Mouse (Mus musculus) kidney, postnatal 10 days (tissue): Measurements from ENCODE around the gene Larp1b.
"Not testable (repeated sequence)": the region's sequence is repeated elsewhere in the genome, so short reads cannot be mapped to it uniquely, and the experiment has no call there.

Experiments used
- DNase-seq: peaks from one replicate; pipeline ENCODE4 v3.0.0; 2021; ENCODE audit warnings: mixed read lengths

The Larp1b gene

GRCm38 (mm10) chr3:40949170-40949902 is at the start of gene Larp1b:
Larp1b (plus strand) TSS chr3:40949828.
- DNase-seq: peak; percentile 100

DNA sequence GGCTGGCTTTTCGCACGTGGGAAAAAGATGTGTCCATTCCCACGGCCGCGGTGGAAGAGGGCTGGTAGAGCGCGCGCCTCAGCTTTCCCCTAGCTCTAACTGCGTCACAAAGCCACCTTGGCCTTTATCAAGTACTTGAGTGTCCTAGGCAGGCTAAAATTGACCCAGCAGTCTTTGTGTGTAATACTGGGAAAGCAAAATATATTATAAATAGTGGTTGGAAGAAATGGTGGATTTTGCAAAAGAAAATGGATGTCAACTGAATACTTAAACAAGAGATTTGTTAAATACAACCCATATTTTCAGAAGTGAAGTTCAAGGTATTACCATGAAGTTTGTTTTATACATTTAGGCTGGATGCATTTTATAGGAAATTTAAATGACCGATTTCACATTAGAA is 47.2 kb upstream of the Larp1b start, which contains the start of gene 1700034I23Rik:
TSS of gene 1700034I23Rik (minus strand) at position 101 of the 400 bp plus-strand sequence.
- not testable (repeated sequence) for DNase-seq

- DNase-seq: no peak
Observed at GRCm38 (mm10) chr3:40938189-40938588, 11.4 kb upstream of the Larp1b start.

- DNase-seq: no peak
Observed at GRCm38 (mm10) chr3:40938592-40938991, 11.0 kb upstream of the Larp1b start.

- no peak for DNase-seq
Observed at GRCm38 (mm10) chr3:40939019-40939418, 10.6 kb upstream of the Larp1b start.

DNA sequence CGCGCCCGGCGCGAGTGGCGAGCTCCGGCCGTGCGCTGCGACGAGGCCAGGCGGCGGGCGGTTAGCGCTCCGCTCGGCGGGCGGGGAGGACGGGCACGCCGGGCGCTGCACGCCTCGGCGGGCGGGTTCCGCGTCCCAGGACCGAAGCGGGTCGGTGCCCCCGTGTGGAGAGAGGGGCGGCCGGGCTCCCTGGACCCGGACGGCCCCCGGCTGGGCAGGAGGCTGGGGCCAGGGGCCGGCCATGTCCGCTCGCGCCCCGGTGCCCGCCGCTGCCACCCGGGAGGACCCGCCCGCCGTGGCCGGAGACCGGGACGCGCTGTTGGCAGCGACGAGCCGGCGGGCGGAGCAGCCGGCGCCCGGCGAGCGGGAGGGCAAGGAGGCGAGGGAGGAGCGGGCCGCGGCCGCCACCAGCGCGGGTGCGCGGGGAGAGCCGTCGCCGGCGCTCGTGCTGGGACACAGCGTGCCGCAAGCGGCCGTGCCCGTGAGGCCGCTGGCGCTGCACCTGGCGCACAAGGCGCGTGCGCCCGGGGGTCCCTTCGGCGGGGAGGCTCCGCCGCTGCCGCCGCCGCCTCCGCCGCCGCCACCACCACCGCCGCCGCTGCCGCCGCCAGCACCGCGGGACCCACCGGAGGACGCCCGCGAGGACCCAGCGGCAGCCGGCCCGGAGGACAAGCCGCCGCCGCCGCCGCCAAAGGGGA is 424 bp downstream of the Larp1b start:
- peak; percentile 63 for DNase-seq

- peak; percentile 65 for DNase-seq
Observed at GRCm38 (mm10) chr3:40950601-40951201, 1.1 kb downstream of the Larp1b start.

GRCm38 (mm10) chr3:40951365-40951764 is 1.7 kb downstream of the Larp1b start:
- no peak for DNase-seq

DNA sequence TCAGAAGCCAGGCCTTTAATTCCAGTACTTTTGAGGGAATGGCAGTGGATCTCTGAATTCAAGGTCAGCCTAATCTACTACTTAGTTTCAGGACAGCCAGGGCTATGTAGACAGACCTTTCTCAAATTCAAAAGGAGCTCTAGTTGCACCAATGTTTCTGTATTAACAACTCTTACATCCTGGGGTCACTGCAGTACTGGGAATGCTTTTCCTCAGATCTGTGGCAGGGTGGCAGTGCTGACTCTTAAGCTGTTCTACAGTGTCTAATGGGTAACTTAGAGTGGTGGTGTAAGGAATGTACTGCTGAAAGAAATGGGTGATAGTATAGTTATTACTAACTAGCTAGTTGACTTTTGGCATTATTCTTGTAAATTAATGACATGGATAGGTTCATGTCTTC is 3.0 kb downstream of the Larp1b start:
- DNase-seq: no peak

- DNase-seq: no peak
Observed at GRCm38 (mm10) chr3:40954792-40955191, 5.2 kb downstream of the Larp1b start.

GRCm38 (mm10) chr3:40958831-40959230 is 9.2 kb downstream of the Larp1b start:
- DNase-seq: no peak

DNA sequence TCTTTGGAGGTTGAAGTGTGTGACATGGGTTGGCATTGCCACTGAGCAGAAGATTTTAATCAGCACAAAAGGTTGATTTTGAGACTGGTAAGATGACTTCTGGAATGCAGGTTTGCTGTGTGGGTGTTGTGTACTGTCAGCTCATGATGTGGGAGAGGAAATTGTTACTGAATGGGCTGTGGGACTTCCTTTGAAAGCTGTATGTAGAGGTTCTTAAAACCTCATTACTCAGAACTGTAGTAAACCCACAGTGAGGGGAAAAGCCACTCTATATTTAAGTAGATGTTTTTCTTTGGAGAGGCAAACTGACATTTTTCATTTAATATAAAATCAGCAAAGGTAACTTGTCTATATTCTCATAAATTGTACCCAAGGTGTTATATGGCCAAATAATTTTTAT is 31.1 kb downstream of the Larp1b start:
- no peak for DNase-seq

DNA sequence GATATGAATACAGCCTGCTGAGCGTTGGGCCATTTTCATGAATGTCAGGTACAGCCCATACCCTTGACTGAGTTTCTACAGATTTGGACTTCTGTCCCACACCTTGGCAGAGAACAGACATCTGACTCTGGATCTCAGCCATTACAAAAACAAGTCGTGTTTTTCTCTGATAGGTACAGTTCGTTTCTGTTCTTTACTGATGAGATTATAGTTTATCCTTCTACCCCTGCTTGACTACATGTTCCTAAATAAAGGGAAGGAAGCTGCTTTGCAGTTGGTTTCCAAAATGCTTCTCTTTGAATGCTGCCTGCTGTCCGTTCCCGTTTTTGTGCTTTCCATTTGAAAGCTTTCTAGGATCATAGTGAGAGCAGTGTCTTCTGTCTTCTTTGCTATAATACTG is 37.9 kb downstream of the Larp1b start:
- DNase-seq: no peak

- DNase-seq: no peak
Observed at GRCm38 (mm10) chr3:40988722-40989121, 39.1 kb downstream of the Larp1b start.

GRCm38 (mm10) chr3:40991541-40991940 is 41.9 kb downstream of the Larp1b start:
- no peak for DNase-seq

DNA sequence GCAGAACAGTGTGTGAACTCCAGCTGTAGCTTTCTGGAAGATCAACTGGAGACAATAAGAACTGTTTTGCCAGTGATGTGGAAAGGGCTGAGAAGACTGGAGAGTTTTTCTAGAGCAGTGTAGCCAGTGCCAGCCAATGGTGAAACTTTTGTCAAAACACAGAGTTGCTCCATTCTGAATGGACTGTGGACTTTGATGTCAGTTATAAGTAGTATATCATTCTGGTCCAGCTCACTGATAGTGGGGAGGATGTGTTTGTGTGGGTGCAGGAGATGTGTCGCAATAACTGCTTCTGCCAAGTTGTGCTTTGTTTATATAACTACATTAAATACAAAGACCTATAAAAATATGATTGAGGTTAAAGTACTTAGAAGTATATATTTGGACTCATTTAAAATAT is 45.5 kb downstream of the Larp1b start:
- no peak for DNase-seq

GRCm38 (mm10) chr3:41009315-41009714 is 59.7 kb downstream of the Larp1b start:
- DNase-seq: no peak

DNA sequence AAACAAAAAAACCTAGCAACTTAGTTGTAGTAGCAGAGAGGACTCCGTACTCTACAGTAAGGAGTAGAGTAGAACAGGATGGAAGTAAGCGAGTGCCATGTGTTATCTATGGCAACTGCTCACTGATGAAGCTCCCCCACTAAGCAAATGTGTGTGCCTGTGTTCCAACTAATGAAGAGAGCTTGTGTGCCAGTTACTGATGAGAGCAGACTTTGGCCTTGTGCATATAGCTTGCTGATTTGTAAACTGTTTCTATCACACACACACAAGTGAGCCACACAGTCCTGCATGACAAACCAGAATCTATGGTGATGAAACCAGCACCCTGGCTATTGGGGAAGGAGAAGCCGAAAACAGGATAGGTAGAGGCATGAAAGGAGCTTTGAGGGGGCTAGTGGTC is 60.4 kb downstream of the Larp1b start:
- no peak for DNase-seq

DNA sequence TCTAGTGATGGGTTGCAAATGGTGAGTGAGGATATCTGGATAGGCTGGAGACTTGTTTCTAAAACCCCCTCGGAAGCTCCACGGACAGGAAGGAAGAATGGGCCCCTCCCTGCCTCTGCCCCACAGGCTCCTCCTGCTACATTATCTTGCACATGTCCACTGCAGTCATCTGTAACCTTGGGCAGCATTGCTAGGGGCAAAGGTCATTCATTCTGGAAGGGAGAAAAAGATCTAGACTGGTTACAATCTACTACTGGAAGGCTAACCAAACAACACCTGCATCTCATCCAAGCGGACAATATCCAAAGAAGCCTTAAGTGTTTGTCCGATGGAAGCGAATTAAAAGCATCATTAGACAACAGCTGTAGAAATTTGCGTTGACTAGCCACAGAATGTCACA is 61.1 kb downstream of the Larp1b start:
- peak; percentile 9 for DNase-seq

GRCm38 (mm10) chr3:41012451-41012850 is 62.8 kb downstream of the Larp1b start:
- DNase-seq: no peak

- no peak for DNase-seq
Observed at GRCm38 (mm10) chr3:41014946-41015345, 65.3 kb downstream of the Larp1b start.

DNA sequence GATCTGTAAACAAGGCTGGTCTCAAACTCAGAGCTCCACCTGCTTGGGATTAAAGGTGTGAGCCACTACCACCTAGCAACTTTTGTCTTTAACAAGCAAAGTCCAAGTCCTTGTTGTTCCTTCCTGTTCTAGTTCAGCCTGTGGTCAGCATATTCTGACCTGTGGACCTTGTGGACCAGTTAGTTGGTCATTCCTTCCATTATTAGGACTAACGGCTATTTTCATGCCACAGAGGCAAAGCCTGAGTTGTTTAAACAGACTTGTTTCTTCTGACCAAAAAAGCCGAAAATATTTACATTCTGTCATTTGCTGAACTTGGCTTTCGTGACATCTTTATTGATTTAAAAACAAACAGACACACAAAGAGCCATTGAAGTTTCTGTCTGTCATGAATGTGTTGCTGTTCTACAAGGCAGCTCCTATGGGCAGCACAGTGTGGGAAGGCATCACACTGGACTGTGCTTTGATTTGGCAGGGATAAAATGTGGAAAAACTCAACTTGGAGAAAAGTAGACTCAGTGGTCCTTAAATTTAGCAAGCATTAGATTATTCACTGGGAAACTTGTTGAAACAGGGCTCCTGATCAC is 68.5 kb downstream of the Larp1b start:
- no peak for DNase-seq

GRCm38 (mm10) chr3:41020687-41021086 is 71.1 kb downstream of the Larp1b start:
- no peak for DNase-seq

- DNase-seq: no peak
Observed at GRCm38 (mm10) chr3:41021980-41022379, 72.4 kb downstream of the Larp1b start.
